Mouse (Mus musculus) c-Kit-negative CD71-positive TER-119-positive erythroid progenitor cells, embryonic 14.5 days (primary cell): ENCODE results near the gene Plekhj1.

Experiments used
- DNase-seq: peaks from one replicate; pipeline ENCODE4 v3.0.0-alpha.2; 2013; ENCODE audit warnings: low read depth, low spot score

Plekhj1 gene

GRCm38 (mm10) chr10:80805925-80806324, 7.5 kb upstream of the Plekhj1 start:
- DNase-seq, result no peak

- DNase-seq, result no peak
Measured at GRCm38 (mm10) chr10:80805322-80805721, 6.9 kb upstream of the Plekhj1 start.

- DNase-seq, result no peak
Measured at GRCm38 (mm10) chr10:80804916-80805315, 6.5 kb upstream of the Plekhj1 start, which contains the start of gene Amh. Amh (plus strand) TSS chr10:80805243.

- no peak for DNase-seq
Measured at GRCm38 (mm10) chr10:80804340-80804739, 5.9 kb upstream of the Plekhj1 start.

- no peak for DNase-seq
Measured at GRCm38 (mm10) chr10:80802996-80803395, 4.6 kb upstream of the Plekhj1 start.

GRCm38 (mm10) chr10:80802204-80802912, 3.9 kb upstream of the Plekhj1 start:
- DNase-seq, result no peak

GRCm38 (mm10) chr10:80799070-80799566, 692 bp upstream of the Plekhj1 start:
- no peak for DNase-seq

- DNase-seq, result no peak
Measured at GRCm38 (mm10) chr10:80797186-80798149, 958 bp downstream of the Plekhj1 start.

GRCm38 (mm10) chr10:80796307-80796848, 2.0 kb downstream of the Plekhj1 start:
- no peak for DNase-seq

- no peak for DNase-seq
Measured at GRCm38 (mm10) chr10:80794750-80795149, 3.7 kb downstream of the Plekhj1 start.

GRCm38 (mm10) chr10:80793803-80794202, 4.6 kb downstream of the Plekhj1 start:
- no peak for DNase-seq

GRCm38 (mm10) chr10:80793033-80793784, 5.2 kb downstream of the Plekhj1 start:
- no peak for DNase-seq

- no peak for DNase-seq
Measured at GRCm38 (mm10) chr10:80792175-80793032, 6.0 kb downstream of the Plekhj1 start.

- DNase-seq, result no peak
Measured at GRCm38 (mm10) chr10:80791476-80792174, 6.8 kb downstream of the Plekhj1 start.

GRCm38 (mm10) chr10:80790761-80791404, 7.5 kb downstream of the Plekhj1 start:
- DNase-seq, result no peak

GRCm38 (mm10) chr10:80787517-80787916, 10.9 kb downstream of the Plekhj1 start:
- no peak for DNase-seq

GRCm38 (mm10) chr10:80785963-80786362, 12.5 kb downstream of the Plekhj1 start:
- no peak for DNase-seq

- DNase-seq, result no peak
Measured at GRCm38 (mm10) chr10:80784871-80785270, 13.6 kb downstream of the Plekhj1 start.

- no peak for DNase-seq
Measured at GRCm38 (mm10) chr10:80784302-80784701, 14.1 kb downstream of the Plekhj1 start.
